Mouse (Mus musculus) megakaryocyte, embryonic 14.5 days (primary cell): Measurements from ENCODE around the gene Dtx3.

ENCODE experiments used
- FLI1 ChIP-seq: IDR thresholded peaks from 2 replicates; pipeline ENCODE4 v1.6.1; 2012; ENCODE audit warnings: low read length, inconsistent platforms, mixed read lengths
- GATA1 ChIP-seq: IDR thresholded peaks from 3 replicates; pipeline ENCODE4 v1.6.1; 2012; ENCODE audit warnings: mixed read lengths, low read length, inconsistent platforms, borderline replicate concordance

- no peak for TF ChIP-seq FLI1
- TF ChIP-seq GATA1 = no peak
These were observed 2.5 kb downstream of the Dtx3 start for GRCm38 (mm10) chr10:127193011-127193410.
